Mouse (Mus musculus) right cerebral cortex, adult 2 months (tissue): ENCODE results near the gene Srgap2.
A peak's percentile ranks its signal among the peaks of the same experiment; 100 is the strongest.
"Not testable (repeated sequence)": the region's sequence is repeated elsewhere in the genome, so short reads cannot be mapped to it uniquely, and the experiment has no call there.

Experiments used
- DNase-seq, 2 experiments: peaks; one replicate each; pipeline ENCODE4 v3.0.0; 2021 to 2022; ENCODE audit warnings: low spot score in 2 of 2

Gene Srgap2

DNA sequence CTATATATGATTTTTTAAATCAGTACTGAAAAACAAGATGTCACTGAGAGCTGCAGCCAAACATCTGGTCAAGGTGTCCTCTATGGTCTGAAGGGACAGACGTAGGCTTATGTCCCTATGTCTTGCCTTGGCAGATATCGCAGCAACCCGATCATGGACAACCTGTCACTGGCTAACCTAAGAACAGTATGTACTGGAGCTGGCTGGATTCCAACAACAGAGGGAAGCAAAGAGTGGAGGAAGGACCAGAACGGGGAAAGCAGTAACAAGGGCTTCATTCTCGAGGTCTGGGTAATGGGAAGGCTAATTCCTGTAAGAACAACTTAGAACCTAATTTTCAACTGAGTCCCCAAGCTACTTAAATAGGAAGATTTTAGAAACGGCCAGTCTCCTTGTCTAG is 238.2 kb downstream of the Srgap2 start:
- DNase-seq: no peak

- no peak for DNase-seq
Observed at GRCm38 (mm10) chr1:131287267-131287666, 239.9 kb downstream of the Srgap2 start.

DNA sequence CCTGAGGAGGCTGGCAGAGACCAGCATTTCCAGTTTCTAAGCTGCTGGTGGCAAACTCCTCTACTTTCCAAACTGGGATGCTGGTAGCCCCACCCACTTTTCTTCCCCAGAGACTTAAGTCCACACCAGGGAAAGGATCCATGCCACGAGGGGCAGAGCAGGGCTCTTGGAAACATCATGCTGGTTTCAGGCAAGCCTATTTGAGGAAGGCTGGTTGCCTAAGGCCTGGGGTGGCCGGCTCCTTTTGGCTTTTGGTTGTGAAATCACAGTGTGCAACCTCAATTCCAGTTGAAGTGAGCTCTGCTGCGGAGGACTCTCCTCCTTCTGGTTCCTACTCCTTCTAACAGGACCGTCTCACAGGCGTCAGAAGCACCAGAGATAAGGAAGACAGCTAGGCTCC is 240.3 kb downstream of the Srgap2 start:
- no peak for DNase-seq

- no peak for DNase-seq
Observed at GRCm38 (mm10) chr1:131284616-131285015, 242.5 kb downstream of the Srgap2 start.

GRCm38 (mm10) chr1:131284167-131284566 is 243.0 kb downstream of the Srgap2 start:
- no peak for DNase-seq

- no peak for DNase-seq
Observed at GRCm38 (mm10) chr1:131281731-131282130, 245.4 kb downstream of the Srgap2 start.

DNA sequence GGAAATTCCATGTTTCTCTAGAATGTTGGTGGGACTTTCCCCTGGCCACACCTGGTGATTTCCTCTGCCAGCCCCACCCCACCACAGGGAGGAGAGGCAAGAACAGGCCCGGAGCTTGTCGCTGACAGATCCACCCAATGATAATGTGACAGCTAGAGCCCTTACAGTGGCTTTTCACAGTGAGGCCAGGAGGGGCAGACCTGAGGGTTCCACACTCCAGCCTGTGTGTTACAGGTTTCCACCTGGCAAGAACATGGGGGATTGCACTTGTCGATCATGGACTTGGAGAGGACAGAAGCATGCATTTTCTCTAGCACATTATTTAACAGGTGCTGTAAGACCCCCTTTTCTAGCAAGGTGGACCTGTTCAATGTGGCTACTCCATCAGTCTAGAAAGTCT is 246.9 kb downstream of the Srgap2 start:
- DNase-seq: no peak

DNA sequence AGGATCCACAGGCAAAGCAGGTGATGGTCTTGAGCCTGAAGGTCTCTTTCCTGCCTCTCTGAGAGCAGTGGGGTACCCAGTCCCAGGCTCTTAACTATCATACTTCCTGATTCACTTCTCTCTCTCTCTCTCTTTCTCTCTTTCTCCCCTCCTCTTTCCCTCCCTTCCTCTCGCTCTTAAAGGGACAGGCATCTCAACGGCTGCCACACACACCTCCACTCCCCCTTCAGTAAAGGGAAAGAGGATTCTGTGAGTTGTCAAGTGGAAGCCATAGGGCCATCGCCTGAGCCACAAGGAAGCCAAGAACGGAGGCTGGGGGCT is 247.7 kb downstream of the Srgap2 start, which contains the start of gene Ikbke:
Gene Ikbke, minus strand, starts transcription at position 151 of the 321 bp plus-strand sequence.
- DNase-seq: no peak

- no peak for DNase-seq
Observed at GRCm38 (mm10) chr1:131278606-131279455, 248.3 kb downstream of the Srgap2 start.

DNA sequence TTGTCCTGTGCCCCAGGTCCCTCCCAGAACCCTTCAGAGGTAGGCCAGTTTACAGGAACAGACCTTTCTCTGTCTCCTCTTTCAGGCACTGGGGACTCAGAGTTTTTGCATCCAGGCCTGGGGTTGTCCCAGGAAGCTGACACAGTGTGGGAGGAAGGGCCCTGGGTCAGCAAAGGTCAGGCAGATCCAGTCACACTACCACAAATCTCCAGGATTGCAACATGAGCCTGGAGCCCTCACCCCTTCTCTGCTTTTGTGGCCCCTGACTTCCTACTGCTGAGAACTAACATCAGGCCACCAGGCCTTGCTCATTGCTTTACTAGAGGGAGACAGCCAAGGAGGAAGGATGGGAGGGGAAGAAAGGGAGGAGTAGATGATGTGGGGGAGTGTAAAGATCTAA is 250.3 kb downstream of the Srgap2 start:
- no peak for DNase-seq

GRCm38 (mm10) chr1:131275577-131275976 is 251.6 kb downstream of the Srgap2 start:
- no peak for DNase-seq

DNA sequence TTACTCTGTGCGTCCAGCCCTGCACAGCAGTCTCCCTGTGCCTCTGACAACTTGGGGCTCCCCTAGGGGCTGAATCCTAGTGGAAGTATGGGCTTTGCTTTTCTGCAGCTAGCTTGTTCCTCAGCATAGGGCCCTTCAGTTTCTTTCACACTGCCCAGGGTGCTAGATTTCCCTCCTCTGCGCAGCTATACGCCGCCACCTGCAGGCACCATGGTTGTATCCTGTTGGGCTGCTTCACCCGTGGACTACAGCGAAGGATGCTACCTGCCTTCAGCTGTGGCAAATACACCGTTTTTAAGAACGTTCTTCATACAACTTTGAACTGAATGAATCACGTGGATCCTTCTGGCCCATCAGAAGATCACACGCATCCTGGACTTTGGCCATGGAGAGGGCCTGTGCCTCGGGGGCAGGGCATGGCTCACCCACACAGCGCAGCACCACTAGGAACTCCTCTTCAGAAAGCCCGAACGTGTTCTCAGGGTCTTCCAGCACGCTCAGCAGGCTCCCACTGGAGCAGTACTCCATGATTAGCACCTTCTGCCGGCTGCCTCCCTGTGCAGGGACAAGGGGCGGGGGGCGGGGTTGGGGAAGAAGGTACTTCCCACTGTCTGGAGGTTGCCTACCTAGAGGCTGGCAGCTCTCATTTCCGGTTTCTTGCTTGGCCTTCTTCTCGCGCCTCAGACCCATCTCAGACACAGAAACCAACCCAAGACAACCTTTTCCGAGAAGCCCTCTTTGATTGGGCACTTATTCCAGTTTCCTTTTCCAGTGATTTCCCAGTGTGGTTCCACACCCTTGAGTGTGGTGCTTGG is 252.2 kb downstream of the Srgap2 start:
- DNase-seq: no peak

DNA sequence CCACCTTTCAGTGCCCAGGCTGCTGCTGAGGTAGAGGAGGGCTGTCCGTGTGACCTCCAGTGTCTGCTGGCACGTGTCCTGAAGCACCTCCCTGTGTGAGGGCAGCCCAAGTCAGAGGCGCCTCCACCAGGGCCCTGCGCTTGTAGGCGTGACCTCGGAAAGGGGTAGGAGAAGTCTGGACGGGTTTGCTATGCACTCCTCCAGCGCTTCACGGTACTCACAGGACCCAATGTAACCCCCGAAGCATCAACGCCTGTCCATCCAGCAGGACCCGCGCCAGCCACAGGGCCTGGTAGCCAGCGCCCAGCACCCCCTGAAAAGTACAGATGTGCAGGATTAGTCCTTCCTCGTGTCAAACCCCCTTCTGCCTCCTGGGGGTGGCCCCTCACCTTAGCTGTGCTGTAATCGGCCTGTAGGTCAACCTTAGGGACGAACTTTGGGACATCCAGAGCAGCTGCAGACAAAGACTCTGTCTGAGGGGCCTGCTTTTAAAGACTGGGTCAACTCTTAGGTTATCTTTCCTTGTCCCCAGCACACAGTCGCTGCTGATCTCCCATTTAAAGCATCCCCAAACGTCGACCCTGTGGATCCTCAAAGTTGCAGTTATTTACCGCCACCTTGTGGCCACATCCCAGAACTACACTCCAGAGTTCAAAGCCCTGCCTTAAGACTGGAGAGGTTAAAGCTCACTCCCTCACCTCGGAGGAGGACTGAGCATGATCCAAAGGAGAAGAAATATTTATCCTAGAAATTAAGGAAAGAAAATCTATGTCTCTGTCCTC is 257.2 kb downstream of the Srgap2 start:
- DNase-seq: peak; percentile 85 to 88

GRCm38 (mm10) chr1:131268776-131269175 is 258.4 kb downstream of the Srgap2 start:
- DNase-seq: no peak

DNA sequence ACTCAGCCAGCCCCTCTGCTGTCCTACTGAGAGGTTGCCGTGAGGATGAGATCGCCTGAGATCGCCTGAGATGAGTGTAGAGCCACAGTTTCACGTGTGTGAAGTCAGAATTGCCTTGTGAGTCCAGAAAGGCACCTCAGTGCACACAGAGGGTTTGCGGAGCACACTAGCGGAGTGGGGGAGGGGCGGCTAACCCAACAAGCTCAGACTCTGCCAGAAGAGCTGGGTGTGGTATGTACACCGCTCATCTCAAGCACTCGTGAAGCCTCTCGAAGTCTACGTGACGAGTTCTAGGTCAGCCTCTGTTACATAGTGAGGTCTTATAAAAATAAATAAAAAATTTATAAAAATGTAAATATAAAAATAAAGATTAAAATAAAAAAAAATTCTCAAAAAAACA is 263.2 kb downstream of the Srgap2 start:
- DNase-seq: no peak

GRCm38 (mm10) chr1:131260309-131260656 is 266.9 kb downstream of the Srgap2 start:
- peak; percentile 75 to 79 for DNase-seq

GRCm38 (mm10) chr1:131259632-131260308 is 267.4 kb downstream of the Srgap2 start:
- no peak for DNase-seq

- no peak for DNase-seq
Observed at GRCm38 (mm10) chr1:131257288-131257687, 269.9 kb downstream of the Srgap2 start.

DNA sequence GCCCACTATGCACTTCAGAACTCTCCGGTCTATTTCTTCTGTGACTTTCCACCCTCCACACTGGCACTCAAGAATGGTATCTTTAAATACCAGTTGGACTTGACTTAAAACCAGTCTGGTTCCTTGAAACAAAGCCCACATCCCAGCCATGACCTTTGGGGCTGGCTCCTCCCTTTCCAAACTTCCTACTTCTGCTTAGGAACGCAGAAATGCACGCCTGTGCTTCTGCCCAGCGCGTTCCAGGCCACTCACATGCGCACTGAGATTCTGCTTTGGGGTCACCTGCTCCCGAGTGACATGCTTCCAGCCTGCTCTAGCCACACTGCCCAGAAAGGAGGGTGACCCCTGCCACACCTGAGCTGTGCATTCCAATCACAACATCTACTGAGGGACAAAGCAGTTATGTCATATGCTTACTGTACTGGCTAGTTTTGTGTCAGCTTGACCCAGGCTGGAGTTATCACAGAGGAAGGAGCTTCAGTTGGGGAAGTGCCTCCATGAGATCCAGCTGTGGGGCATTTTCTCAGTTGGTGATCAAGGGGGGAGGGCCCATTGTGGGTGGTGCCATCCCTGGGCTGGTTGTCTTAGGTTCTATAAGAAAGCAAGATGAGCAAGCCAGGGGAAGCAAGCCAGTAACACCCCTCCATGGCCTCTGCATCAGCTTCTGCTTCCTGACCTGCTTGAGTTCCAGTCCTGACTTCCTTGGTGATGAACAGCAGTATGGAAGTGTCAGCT is 274.5 kb downstream of the Srgap2 start:
- not testable (repeated sequence) for DNase-seq

- DNase-seq: peak; percentile 63 to 72
Observed at GRCm38 (mm10) chr1:131246433-131247395, 280.4 kb downstream of the Srgap2 start.
